Mouse (Mus musculus) spleen, postnatal 14 days (tissue): ENCODE data around the gene Acacb.

ENCODE experiments used
- DNase-seq, 2 experiments: peaks; one replicate each; pipeline ENCODE4 v3.0.0; 2021 to 2022; ENCODE audit warnings: low spot score in 2 of 2

The Acacb gene

DNA sequence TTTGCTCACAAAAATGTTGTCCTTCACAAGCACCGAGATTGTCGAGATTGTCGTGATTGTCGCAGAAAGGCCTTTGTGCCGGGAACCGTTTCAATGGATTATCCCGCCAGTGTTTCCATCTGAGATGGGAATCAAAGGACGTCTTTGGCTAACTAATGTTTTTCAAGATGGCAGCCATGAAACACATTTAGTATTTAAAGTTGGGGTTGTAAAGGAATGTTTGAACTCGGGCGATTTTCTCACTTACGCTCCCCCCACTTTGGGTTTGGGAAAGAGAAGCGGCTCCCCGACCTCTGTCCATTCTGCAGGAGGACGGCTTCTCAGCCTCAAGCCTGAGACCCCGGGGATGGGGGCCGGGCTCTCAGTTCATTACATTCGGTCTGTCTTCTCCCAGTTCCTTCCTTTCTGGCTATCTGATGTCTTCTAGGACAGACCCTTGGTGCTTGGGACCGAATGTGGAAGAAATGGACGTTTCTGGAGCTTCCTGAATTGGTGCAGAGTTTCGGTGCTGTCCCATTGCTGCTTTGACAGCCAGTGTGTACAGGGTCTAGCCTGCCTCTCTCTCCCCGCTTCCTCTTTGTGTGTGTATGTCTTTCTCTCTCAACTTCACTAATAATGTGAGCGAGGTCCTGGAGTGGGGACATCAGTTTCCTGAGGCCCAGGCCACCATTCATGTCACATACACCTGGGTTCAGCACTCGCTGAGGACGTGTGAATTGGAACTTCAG lies 153.7 kb downstream of the Acacb start:
- DNase-seq = no peak
